Mouse (Mus musculus): ENCODE results near the gene Kcnmb1. TPM values are rescaled to one million over a fixed set of nuclear protein-coding genes. Genes with fewer than 3 reads are reported as not detected.
A peak's percentile ranks its signal among the peaks of the same experiment; 100 is the strongest.

Gene Kcnmb1
- polyA plus RNA-seq, 1 experiment from 2014 or later = 0.18 TPM

DNA sequence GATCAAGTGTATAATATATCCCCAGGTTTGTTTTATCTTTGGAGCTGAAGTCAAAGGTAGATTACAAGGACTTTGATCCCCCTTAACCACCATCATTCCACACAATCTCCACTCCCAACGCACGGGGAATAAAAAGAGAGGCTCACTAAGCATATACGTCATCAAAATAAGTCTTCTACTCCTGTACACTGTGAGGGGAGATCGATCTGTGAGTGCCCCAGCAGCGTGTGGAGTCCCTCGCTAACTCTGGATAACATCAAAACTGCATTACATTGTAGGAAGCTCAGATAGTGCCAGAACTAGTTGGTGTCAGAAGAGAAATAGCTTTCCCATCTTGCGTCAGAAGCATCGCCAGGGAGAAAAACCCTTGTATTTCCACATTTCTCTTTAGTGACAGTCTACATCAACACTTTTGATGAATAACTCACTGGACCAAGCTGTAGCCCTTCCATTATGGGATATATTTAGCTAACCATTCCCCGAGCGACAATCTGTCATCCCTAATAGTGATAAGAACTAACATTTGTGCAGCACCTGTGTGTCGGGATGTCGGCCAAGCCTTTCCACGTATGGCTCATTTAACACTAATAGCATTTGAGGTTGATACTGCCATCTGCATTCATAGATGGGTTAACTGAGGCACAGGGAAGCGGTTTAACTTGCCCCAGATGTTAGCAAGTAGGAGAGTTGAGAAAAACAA lies 11.7 kb downstream of the Kcnmb1 start:
- Histone ChIP-seq H3K9ac (ENCODE audit: low read length) (no peak overlapping the region), H3K4me3 (ENCODE audit: low read depth, low read length) (no peak overlapping the region), H3K27me3 (ENCODE audit: control insufficient read depth, insufficient read depth, low read length) (no peaks in the 10 kb centered on the region), H3K27ac (ENCODE audit: low read depth, low read length) (no peak overlapping the region), H3K4me2 (no peak overlapping the region), H3K9me3 (ENCODE audit: control insufficient read depth, low read length) (no peaks in the 10 kb centered on the region), H3K4me1 (ENCODE audit: control insufficient read depth, insufficient read depth, low read length) (no peaks in the 10 kb centered on the region), H3K36me3 (ENCODE audit: control insufficient read depth, insufficient read depth, low read length) (no peaks in the 10 kb centered on the region)
- no peak for DNase-seq (ENCODE audit: low spot score, missing footprints)
- 92% methylated on average over 14 of the region's 14 CpGs for WGBS
- no peak for ATAC-seq (ENCODE audit: low FRiP score)

GRCm38 (mm10) chr11:33975121-33975520 lies 12.3 kb downstream of the Kcnmb1 start:
- Histone ChIP-seq H3K4me1 (ENCODE audit: control insufficient read depth, insufficient read depth, low read length) (no peaks in the 10 kb centered on the region), H3K4me3 (ENCODE audit: low read depth, low read length) (no peak overlapping the region), H3K27ac (ENCODE audit: low read depth, low read length) (no peak overlapping the region), H3K4me2 (no peak overlapping the region), H3K9me3 (ENCODE audit: control insufficient read depth, low read length) (no peaks in the 10 kb centered on the region), H3K9ac (ENCODE audit: low read length) (no peak overlapping the region), H3K27me3 (ENCODE audit: control insufficient read depth, insufficient read depth, low read length) (no peaks in the 10 kb centered on the region), H3K36me3 (ENCODE audit: control insufficient read depth, insufficient read depth, low read length) (no peaks in the 10 kb centered on the region)
- ATAC-seq (ENCODE audit: low FRiP score) (no peak), DNase-seq (ENCODE audit: low spot score, missing footprints) (peak; percentile 19)
- WGBS = 91% methylated on average over 2 of the region's 2 CpGs

DNA sequence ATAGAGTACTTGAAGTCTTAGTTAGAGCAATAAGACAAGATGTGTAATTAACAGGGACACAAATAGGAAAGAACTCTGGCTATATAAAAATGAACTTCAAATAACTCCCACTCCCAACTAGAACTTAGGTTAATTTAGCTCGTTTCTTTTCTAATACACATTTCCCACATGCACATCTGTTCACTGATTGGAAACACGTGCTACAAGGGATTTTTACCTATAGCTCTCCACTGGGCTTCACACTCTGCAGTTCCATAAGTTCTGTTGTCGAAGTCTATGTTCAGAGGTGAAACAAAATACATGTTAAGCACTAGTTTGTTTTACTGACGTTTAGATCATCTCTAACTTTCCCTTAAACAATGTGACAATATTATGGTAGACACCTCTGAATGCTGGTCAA lies 17.3 kb downstream of the Kcnmb1 start:
- H3K27me3 ChIP-seq (ENCODE audit: control insufficient read depth, insufficient read depth, low read length) = no peaks in the 10 kb centered on the region
- H3K9me3 ChIP-seq (ENCODE audit: control insufficient read depth, low read length) = no peaks in the 10 kb centered on the region
- H3K36me3 ChIP-seq (ENCODE audit: control insufficient read depth, insufficient read depth, low read length) = no peaks in the 10 kb centered on the region
- DNase-seq (ENCODE audit: low spot score, missing footprints) (no peak), ATAC-seq (ENCODE audit: low FRiP score) (no peak)
- no peak overlapping the region for H3K27ac ChIP-seq (ENCODE audit: low read depth, low read length)
- 79% methylated on average over 4 of the region's 4 CpGs for WGBS
- H3K4me1 ChIP-seq (ENCODE audit: control insufficient read depth, insufficient read depth, low read length) = no peaks in the 10 kb centered on the region
- no peak overlapping the region for H3K9ac ChIP-seq (ENCODE audit: low read length)
- no peak overlapping the region for H3K4me2 ChIP-seq
- H3K4me3 ChIP-seq (ENCODE audit: low read depth, low read length) = no peak overlapping the region

DNA sequence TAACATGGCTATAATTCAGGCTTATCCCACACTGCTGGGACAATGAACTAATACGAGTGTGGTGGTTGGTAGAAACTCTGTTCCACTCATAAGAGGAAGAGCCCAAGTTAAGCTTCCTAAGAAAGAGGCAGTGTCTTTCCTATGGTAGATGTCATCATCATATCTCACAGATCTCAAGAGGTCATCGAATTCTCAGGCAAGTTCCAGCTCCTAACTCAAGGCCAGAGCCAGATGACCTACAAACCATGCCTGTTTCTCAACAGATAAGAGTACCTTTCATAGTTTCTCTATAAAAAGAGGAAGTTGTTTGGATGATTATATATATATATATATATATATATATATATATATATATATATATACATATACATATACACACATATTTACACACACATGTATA lies 23.7 kb downstream of the Kcnmb1 start:
- WGBS = 84% methylated on average over 2 of the region's 2 CpGs
- H3K9me3 ChIP-seq (ENCODE audit: control insufficient read depth, low read length) = no peaks in the 10 kb centered on the region

DNA sequence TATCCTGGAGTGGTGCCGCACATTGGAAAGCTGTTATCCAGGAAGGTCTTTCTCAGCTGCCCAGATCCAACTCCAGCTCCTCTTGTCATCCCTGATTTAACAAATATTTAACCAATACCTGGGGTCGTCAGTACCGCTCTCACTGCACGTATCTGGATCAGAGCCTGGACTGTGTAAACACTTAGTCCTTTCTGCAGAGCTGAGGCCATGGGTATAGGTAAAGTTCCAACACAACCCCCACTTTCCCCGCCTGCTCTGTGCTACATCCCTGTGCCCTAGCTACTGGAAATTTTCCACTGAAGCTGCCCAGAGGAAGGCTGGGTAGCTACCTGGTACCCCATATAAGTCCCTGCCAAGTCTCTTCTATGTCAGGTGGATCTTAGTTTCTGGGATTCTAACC lies 27.2 kb downstream of the Kcnmb1 start:
- no peak overlapping the region for H3K4me2 ChIP-seq
- H3K9ac ChIP-seq (ENCODE audit: low read length) = no peak overlapping the region
- H3K4me1 ChIP-seq (ENCODE audit: control insufficient read depth, insufficient read depth, low read length) = 0 out of 2 replicates have a peak, but pooled peaks cover 2% of the 10 kb centered on the region
- H3K27ac ChIP-seq (ENCODE audit: low read depth, low read length) = no peak overlapping the region
- H3K27me3 ChIP-seq (ENCODE audit: control insufficient read depth, insufficient read depth, low read length) = no peaks in the 10 kb centered on the region
- no peak overlapping the region for H3K4me3 ChIP-seq (ENCODE audit: low read depth, low read length)
- 86% methylated on average over 5 of the region's 5 CpGs for WGBS
- ATAC-seq (ENCODE audit: low FRiP score) (no peak), DNase-seq (ENCODE audit: low spot score, missing footprints) (no peak)
- no peaks in the 10 kb centered on the region for H3K36me3 ChIP-seq (ENCODE audit: control insufficient read depth, insufficient read depth, low read length)
- no peaks in the 10 kb centered on the region for H3K9me3 ChIP-seq (ENCODE audit: control insufficient read depth, low read length)

More for the DNA sequence above, 23.7 kb downstream of the Kcnmb1 start:
- ATAC-seq (ENCODE audit: low FRiP score) = no peak
- Histone ChIP-seq H3K4me2 (no peak overlapping the region), H3K4me3 (ENCODE audit: low read depth, low read length) (no peak overlapping the region), H3K36me3 (ENCODE audit: control insufficient read depth, insufficient read depth, low read length) (no peaks in the 10 kb centered on the region), H3K9ac (ENCODE audit: low read length) (no peak overlapping the region), H3K27me3 (ENCODE audit: control insufficient read depth, insufficient read depth, low read length) (no peaks in the 10 kb centered on the region), H3K27ac (ENCODE audit: low read depth, low read length) (no peak overlapping the region), H3K4me1 (ENCODE audit: control insufficient read depth, insufficient read depth, low read length) (no peaks in the 10 kb centered on the region)
- no peak for DNase-seq (ENCODE audit: low spot score, missing footprints)

DNA sequence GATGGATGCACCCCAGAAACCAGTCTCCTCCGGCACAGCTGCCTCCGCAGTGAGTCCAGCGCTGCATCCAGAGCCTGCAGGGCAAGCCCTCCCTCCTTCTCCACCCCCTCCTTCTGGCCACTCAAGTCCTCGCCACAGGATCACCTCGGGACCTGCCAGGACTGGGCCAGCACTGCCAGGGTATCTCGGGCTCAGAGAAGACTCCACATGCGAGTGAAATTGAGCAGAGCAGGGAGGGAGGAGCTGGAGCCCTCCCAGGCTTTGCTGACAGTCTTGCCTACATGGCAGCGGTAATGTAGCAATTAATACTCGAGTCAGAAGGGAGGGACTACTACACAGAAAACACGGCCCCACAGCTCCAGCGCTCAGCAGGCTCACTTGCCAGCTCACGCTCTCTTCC lies 30.1 kb downstream of the Kcnmb1 start, which contains the start of gene Kcnip1:
Kcnip1 (minus strand) TSS at position 215 of the 400 bp plus-strand sequence.
- Histone ChIP-seq H3K4me2 (0 out of 2 replicates have a peak within 1 kb of the TSS, but pooled peaks have one; percentile 6), H3K9me3 (ENCODE audit: control insufficient read depth, low read length) (no peaks in the 10 kb centered on the region), H3K27ac (ENCODE audit: low read depth, low read length) (no peak within 1 kb of the TSS), H3K27me3 (ENCODE audit: control insufficient read depth, insufficient read depth, low read length) (no peaks in the 10 kb centered on the region), H3K4me1 (ENCODE audit: control insufficient read depth, insufficient read depth, low read length) (0 out of 2 replicates have a peak, but pooled peaks cover 2% of the 10 kb centered on the region), H3K4me3 (ENCODE audit: low read depth, low read length) (no peak within 1 kb of the TSS), H3K36me3 (ENCODE audit: control insufficient read depth, insufficient read depth, low read length) (no peaks in the 10 kb centered on the region), H3K9ac (ENCODE audit: low read length) (no peak within 1 kb of the TSS)
- peak; percentile 27; the same call in 1 of the 2 replicates for ATAC-seq (ENCODE audit: low FRiP score)
- 30% methylated on average over 12 of the region's 12 CpGs for WGBS
- DNase-seq (ENCODE audit: low spot score, missing footprints) = no peak

DNA sequence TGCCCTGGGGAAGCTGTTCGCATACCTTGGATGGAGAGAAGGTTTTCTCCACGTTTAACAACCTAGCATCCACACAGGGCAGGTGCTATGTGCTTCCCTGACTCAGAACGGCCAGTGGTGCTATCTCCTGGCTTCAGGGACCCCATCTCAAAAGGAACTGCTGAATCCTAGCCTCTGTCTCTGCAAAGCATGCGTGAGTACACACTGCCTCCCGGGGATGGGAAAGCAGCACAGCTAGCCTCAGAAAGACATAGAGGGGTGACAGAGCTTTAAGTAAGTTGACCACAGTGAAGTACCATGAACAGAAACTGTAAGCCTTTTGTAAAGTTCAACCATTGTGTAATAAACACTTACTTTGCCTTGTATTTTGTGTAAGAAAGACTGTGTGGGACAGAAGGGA lies 30.7 kb downstream of the Kcnmb1 start:
- no peak for DNase-seq (ENCODE audit: low spot score, missing footprints)
- ATAC-seq (ENCODE audit: low FRiP score) = no peak
- no peaks in the 10 kb centered on the region for H3K27me3 ChIP-seq (ENCODE audit: control insufficient read depth, insufficient read depth, low read length)
- no peak overlapping the region for H3K9ac ChIP-seq (ENCODE audit: low read length)
- no peak overlapping the region for H3K4me2 ChIP-seq
- H3K4me3 ChIP-seq (ENCODE audit: low read depth, low read length) = no peak overlapping the region
- WGBS = 70% methylated on average over 5 of the region's 5 CpGs
- H3K27ac ChIP-seq (ENCODE audit: low read depth, low read length) = no peak overlapping the region
- no peaks in the 10 kb centered on the region for H3K36me3 ChIP-seq (ENCODE audit: control insufficient read depth, insufficient read depth, low read length)
- H3K9me3 ChIP-seq (ENCODE audit: control insufficient read depth, low read length) = no peaks in the 10 kb centered on the region
- 0 out of 2 replicates have a peak, but pooled peaks cover 2% of the 10 kb centered on the region for H3K4me1 ChIP-seq (ENCODE audit: control insufficient read depth, insufficient read depth, low read length)

DNA sequence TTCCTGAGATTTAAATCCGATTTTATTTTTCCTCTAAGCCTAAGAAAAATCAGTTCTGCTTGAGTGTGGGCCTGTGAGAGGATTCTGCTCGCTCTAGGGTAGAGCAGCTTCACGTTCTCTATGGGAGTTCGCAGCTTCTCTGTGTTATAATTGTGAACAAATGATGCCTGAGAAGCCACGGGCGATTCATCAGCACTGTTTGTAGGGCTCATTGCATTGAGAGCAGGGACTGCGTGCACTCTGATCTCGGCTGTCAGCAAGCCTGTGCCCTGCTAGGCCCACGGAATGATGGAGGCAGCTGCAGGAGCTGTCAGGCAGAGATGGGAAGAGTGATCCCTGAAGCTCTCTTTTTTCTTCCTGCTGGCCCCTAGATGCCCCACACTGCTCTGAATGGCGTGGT lies 35.4 kb downstream of the Kcnmb1 start:
- H3K27ac ChIP-seq (ENCODE audit: low read depth, low read length) = no peak overlapping the region
- H3K4me1 ChIP-seq (ENCODE audit: control insufficient read depth, insufficient read depth, low read length) = no peaks in the 10 kb centered on the region
- H3K4me3 ChIP-seq (ENCODE audit: low read depth, low read length) = no peak overlapping the region
- no peaks in the 10 kb centered on the region for H3K9me3 ChIP-seq (ENCODE audit: control insufficient read depth, low read length)
- H3K27me3 ChIP-seq (ENCODE audit: control insufficient read depth, insufficient read depth, low read length) = no peaks in the 10 kb centered on the region
- 63% methylated on average over 10 of the region's 10 CpGs for WGBS
- H3K9ac ChIP-seq (ENCODE audit: low read length) = no peak overlapping the region
- DNase-seq (ENCODE audit: low spot score, missing footprints) = no peak
- no peak overlapping the region for H3K4me2 ChIP-seq
- no peak for ATAC-seq (ENCODE audit: low FRiP score)
- no peaks in the 10 kb centered on the region for H3K36me3 ChIP-seq (ENCODE audit: control insufficient read depth, insufficient read depth, low read length)

DNA sequence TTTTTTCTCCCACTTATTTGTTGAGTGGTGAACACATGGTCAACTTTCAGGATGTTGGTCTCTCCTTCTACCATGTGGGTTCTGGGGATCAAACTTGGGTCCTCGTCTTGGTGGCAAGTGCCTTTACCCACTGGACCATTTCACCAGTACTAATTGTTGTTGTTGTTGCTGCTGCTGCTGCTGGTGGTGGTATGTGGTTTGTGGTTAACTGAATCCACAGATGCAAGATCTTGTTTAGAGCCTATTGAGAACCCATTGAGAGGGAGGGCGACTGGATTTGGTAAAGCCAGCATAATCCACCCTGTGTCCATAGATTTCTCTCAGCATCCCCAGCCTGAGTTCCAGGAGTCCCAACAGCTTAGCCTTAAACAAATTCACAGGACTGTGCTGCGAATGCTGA lies 37.6 kb downstream of the Kcnmb1 start:
- H3K4me3 ChIP-seq (ENCODE audit: low read depth, low read length) = no peak overlapping the region
- no peaks in the 10 kb centered on the region for H3K27me3 ChIP-seq (ENCODE audit: control insufficient read depth, insufficient read depth, low read length)
- H3K4me1 ChIP-seq (ENCODE audit: control insufficient read depth, insufficient read depth, low read length) = no peaks in the 10 kb centered on the region
- no peaks in the 10 kb centered on the region for H3K36me3 ChIP-seq (ENCODE audit: control insufficient read depth, insufficient read depth, low read length)
- no peak overlapping the region for H3K27ac ChIP-seq (ENCODE audit: low read depth, low read length)
- no peak overlapping the region for H3K9ac ChIP-seq (ENCODE audit: low read length)
- no peak overlapping the region for H3K4me2 ChIP-seq
- no peaks in the 10 kb centered on the region for H3K9me3 ChIP-seq (ENCODE audit: control insufficient read depth, low read length)
- ATAC-seq (ENCODE audit: low FRiP score) (no peak), DNase-seq (ENCODE audit: low spot score, missing footprints) (no peak)
- WGBS = 70% methylated on average over 3 of the region's 3 CpGs
